Mouse (Mus musculus) left cerebral cortex, postnatal 25 days (tissue): ENCODE results near the gene Csf3. TPM values are rescaled to one million over a fixed set of nuclear protein-coding genes. Genes with fewer than 3 reads are reported as not detected.
"Not testable (repeated sequence)": the region's sequence is repeated elsewhere in the genome, so short reads cannot be mapped to it uniquely, and the experiment has no call there.

Source experiments
- DNase-seq, 2 experiments: peaks; one replicate each; pipeline ENCODE4 v3.0.0; 2022; ENCODE audit warnings: low spot score in 2 of 2, mixed read lengths in 1 of 2
- intact Hi-C: fragments of 180-260 bp; cut with DNase I; formaldehyde crosslinking; loops from one replicate; pipeline ENCODE4 v1.15.1; 2025
- total RNA-seq, 2 experiments: library from RNA; stranded (reverse); gene quantifications; 2 replicates each; pipeline ENCODE4 v1.2.3; 2021

The Csf3 gene
- total RNA-seq, 2 experiments from 2014 or later, result not detected

GRCm38 (mm10) chr11:98721458-98722226 is 20.6 kb downstream of the Csf3 start:
- intact Hi-C loops, result no loop called here
- peak; percentile 61 to 69 for DNase-seq

- intact Hi-C loops, result no loop called here
These were observed 22.0 kb downstream of the Csf3 start for GRCm38 (mm10) chr11:98723098-98723497.

GRCm38 (mm10) chr11:98725926-98726506 is 25.0 kb downstream of the Csf3 start:
- intact Hi-C loops, result no loop called here
- DNase-seq, result no peak

More at GRCm38 (mm10) chr11:98723098-98723497, 22.0 kb downstream of the Csf3 start:
- no peak for DNase-seq

GRCm38 (mm10) chr11:98729119-98729588 is 28.1 kb downstream of the Csf3 start, which contains the start of gene Med24:
Med24 (minus strand) TSS chr11:98729435.
- intact Hi-C loops, result no loop called here
- peak; percentile 89 to 97 for DNase-seq

GRCm38 (mm10) chr11:98730727-98731126 is 29.7 kb downstream of the Csf3 start:
- peak in 1 of 2 experiments; percentile 43 for DNase-seq

GRCm38 (mm10) chr11:98731134-98731533 is 30.1 kb downstream of the Csf3 start:
- intact Hi-C loops, result no loop called here
- peak; percentile 81 to 96 for DNase-seq

More at GRCm38 (mm10) chr11:98730727-98731126, 29.7 kb downstream of the Csf3 start:
- intact Hi-C loops, result no loop called here

- DNase-seq, result no peak
- intact Hi-C loops, result no loop called here
These were observed 33.0 kb downstream of the Csf3 start for GRCm38 (mm10) chr11:98734020-98734419.

- intact Hi-C loops, result no loop called here
- peak in 1 of 2 experiments; percentile 78 for DNase-seq
These were observed 34.0 kb downstream of the Csf3 start for GRCm38 (mm10) chr11:98735111-98735510.

- intact Hi-C loops, result no loop called here
These were observed 35.1 kb downstream of the Csf3 start for GRCm38 (mm10) chr11:98736176-98736575.

GRCm38 (mm10) chr11:98737220-98737619 is 36.2 kb downstream of the Csf3 start:
- intact Hi-C loops, DNase-seq: not testable (repeated sequence)

More at GRCm38 (mm10) chr11:98736176-98736575, 35.1 kb downstream of the Csf3 start:
- DNase-seq, result no peak

- DNase-seq, result peak; percentile 72 to 87
- intact Hi-C loops, result no loop called here
These were observed 37.4 kb downstream of the Csf3 start for GRCm38 (mm10) chr11:98738428-98738911.

GRCm38 (mm10) chr11:98738925-98739324 is 37.9 kb downstream of the Csf3 start:
- intact Hi-C loops, result no loop called here
- DNase-seq, result peak in 1 of 2 experiments; percentile 49

- intact Hi-C loops, result no loop called here
- peak in 1 of 2 experiments; percentile 50 for DNase-seq
These were observed 38.9 kb downstream of the Csf3 start for GRCm38 (mm10) chr11:98740026-98740392.

- DNase-seq, result peak; percentile 69 to 73
- intact Hi-C loops, result loop anchor here (1.0 kb wide), 1 partner anchor 14 kb away; no protein-coding TSS in a partner anchor
These were observed 39.5 kb downstream of the Csf3 start, which contains the start of gene Thra for GRCm38 (mm10) chr11:98740393-98741050. Thra (plus strand) TSS chr11:98740638.

- peak; percentile 47 to 60 for DNase-seq
- intact Hi-C loops, result loop anchor here (1.0 kb wide), 1 partner anchor 13 kb away; no protein-coding TSS in a partner anchor
These were observed 40.1 kb downstream of the Csf3 start for GRCm38 (mm10) chr11:98741051-98741620.

GRCm38 (mm10) chr11:98741622-98742396 is 40.7 kb downstream of the Csf3 start:
- intact Hi-C loops, result loop anchor here (1.0 kb wide), 1 partner anchor 12 kb away; no protein-coding TSS in a partner anchor
- peak; percentile 70 to 83 for DNase-seq

- peak in 1 of 2 experiments; percentile 62 for DNase-seq
- intact Hi-C loops, result no loop called here
These were observed 41.6 kb downstream of the Csf3 start for GRCm38 (mm10) chr11:98742397-98743291.
